Mouse (Mus musculus) urinary bladder, adult 18-20 months (tissue): ENCODE results near the gene En1.

Source experiments
- DNase-seq, 2 experiments: peaks; one replicate each; pipeline ENCODE4 v3.0.0; 2022; ENCODE audit warnings: low spot score in 2 of 2, mixed read lengths in 2 of 2

En1 gene

GRCm38 (mm10) chr1:120602031-120602730 is at the start of gene En1:
Gene En1 (plus strand): TSS chr1:120602418.
- DNase-seq = no peak

GRCm38 (mm10) chr1:120556926-120557846 is 45.0 kb upstream of the En1 start:
- no peak for DNase-seq

GRCm38 (mm10) chr1:120558341-120559285 is 43.6 kb upstream of the En1 start:
- DNase-seq = no peak

GRCm38 (mm10) chr1:120559911-120560310 is 42.3 kb upstream of the En1 start:
- DNase-seq = no peak

GRCm38 (mm10) chr1:120581306-120581705 is 20.9 kb upstream of the En1 start:
- no peak for DNase-seq

GRCm38 (mm10) chr1:120585481-120585880 is 16.7 kb upstream of the En1 start:
- DNase-seq = no peak

GRCm38 (mm10) chr1:120586500-120587110 is 15.6 kb upstream of the En1 start:
- peak in 1 of 2 experiments; percentile 34 for DNase-seq

- no peak for DNase-seq
Measured at GRCm38 (mm10) chr1:120587431-120587830, 14.8 kb upstream of the En1 start.

GRCm38 (mm10) chr1:120587960-120588359 is 14.3 kb upstream of the En1 start:
- DNase-seq = no peak

- DNase-seq = no peak
Measured at GRCm38 (mm10) chr1:120588362-120589027, 13.7 kb upstream of the En1 start.

GRCm38 (mm10) chr1:120593236-120593919 is 8.8 kb upstream of the En1 start:
- DNase-seq = no peak

GRCm38 (mm10) chr1:120594603-120595002 is 7.6 kb upstream of the En1 start:
- DNase-seq = no peak

GRCm38 (mm10) chr1:120595471-120596240 is 6.6 kb upstream of the En1 start:
- no peak for DNase-seq

GRCm38 (mm10) chr1:120596319-120596718 is 5.9 kb upstream of the En1 start:
- DNase-seq = no peak

- no peak for DNase-seq
Measured at GRCm38 (mm10) chr1:120596784-120597183, 5.4 kb upstream of the En1 start.

GRCm38 (mm10) chr1:120597271-120597670 is 4.9 kb upstream of the En1 start:
- DNase-seq = no peak

GRCm38 (mm10) chr1:120598196-120598940 is 3.9 kb upstream of the En1 start:
- no peak for DNase-seq

GRCm38 (mm10) chr1:120599321-120600148 is 2.7 kb upstream of the En1 start:
- no peak for DNase-seq
